Comparison of ENCODE assay signal across 12 mouse cellular contexts in the genomic region with DNA sequence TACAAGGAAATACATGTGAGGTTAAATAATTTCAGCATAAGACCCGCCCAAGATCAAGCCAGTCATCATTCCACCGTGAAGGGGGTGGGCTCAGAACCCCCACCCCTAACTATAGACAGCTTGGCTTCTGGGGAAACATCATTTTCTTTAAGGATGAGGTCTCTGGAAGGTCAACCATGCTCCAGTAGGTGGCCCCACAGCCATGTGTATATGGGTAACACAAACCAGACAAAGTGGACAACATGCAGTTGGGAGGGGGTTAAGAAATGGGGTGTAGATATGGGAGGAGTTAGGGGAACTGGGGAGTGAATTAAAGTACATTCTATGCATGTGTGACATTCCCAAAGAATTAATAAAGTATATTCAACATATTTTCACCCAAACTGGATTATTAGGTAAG.
DNase-seq lines count a peak whose midpoint lies in the region; ATAC-seq and TF ChIP-seq lines count a peak whose summit lies in the region.
"Had no signal": no experiment of that assay in that cellular context is flagged by ENCODE, and none has a peak within 500 bp of the region (broad histone marks: within the 10 kb centered on the region; RNA-seq: fewer than 3 reads in every experiment).

No protein-coding gene starts in this region.

- no peak for DNase-seq in heart, adult 9 months (ENCODE audit: low spot score in 2 of 2)
- DNase-seq in layer of hippocampus, adult 2 months (ENCODE audit: low spot score in 2 of 2), result no peak
- no peak for DNase-seq in layer of hippocampus, adult 8-10 months (ENCODE audit: low spot score in 2 of 2)
- peak; percentile 29 for DNase-seq in adipocyte (ENCODE audit: low spot score)
- DNase-seq in cerebellum, postnatal 10 days, result peak; percentile 53 to 56
- no peak for DNase-seq in frontal cortex, postnatal 10 days (ENCODE audit: low spot score in 2 of 2)
- no peak for DNase-seq in Muller cell, postnatal 12 days (ENCODE audit: inconsistent ontology term)
- DNase-seq: right cerebral cortex, postnatal 4 days had no signal

- peak; percentile 51 for TF ChIP-seq CTCF in layer of hippocampus, adult 2 months (conservative IDR thresholded peaks at IDR 0.05)

- no peaks in the 10 kb centered on the region for H3K27me3 ChIP-seq in heart, embryonic 16.5 days (ENCODE audit: control insufficient read depth, insufficient read depth, low read length)
- H3K27me3 ChIP-seq: embryonic facial prominence, embryonic 15.5 days; lung, embryonic 15.5 days; midbrain, embryonic 13.5 days had no signal

- H3K4me2 ChIP-seq in heart, embryonic 16.5 days (ENCODE audit: low read depth, low read length), result no peak overlapping the region
- H3K4me2 ChIP-seq: embryonic facial prominence, embryonic 15.5 days; lung, embryonic 15.5 days; midbrain, embryonic 13.5 days had no signal

- H3K27ac ChIP-seq in heart, embryonic 16.5 days (ENCODE audit: low read length), result no peak overlapping the region
- H3K27ac ChIP-seq in layer of hippocampus, adult 2 months, result no peak overlapping the region
- H3K27ac ChIP-seq: embryonic facial prominence, embryonic 15.5 days; lung, embryonic 15.5 days; midbrain, embryonic 13.5 days had no signal

- no peaks in the 10 kb centered on the region for H3K9me3 ChIP-seq in heart, embryonic 16.5 days (replicated peaks; ENCODE audit: control insufficient read depth, low read length)
- H3K9me3 ChIP-seq: embryonic facial prominence, embryonic 15.5 days; lung, embryonic 15.5 days; midbrain, embryonic 13.5 days had no signal

- no peak overlapping the region for H3K4me3 ChIP-seq in heart, embryonic 16.5 days (ENCODE audit: low read length)
- H3K4me3 ChIP-seq in layer of hippocampus, adult 2 months, result no peak overlapping the region
- H3K4me3 ChIP-seq: embryonic facial prominence, embryonic 15.5 days; lung, embryonic 15.5 days; midbrain, embryonic 13.5 days had no signal

- H3K4me1 ChIP-seq in heart, embryonic 16.5 days (ENCODE audit: control insufficient read depth, insufficient read depth, low read length), result no peaks in the 10 kb centered on the region
- H3K4me1 ChIP-seq: embryonic facial prominence, embryonic 15.5 days; lung, embryonic 15.5 days; midbrain, embryonic 13.5 days had no signal

- H3K36me3 ChIP-seq in heart, embryonic 16.5 days (ENCODE audit: control insufficient read depth, insufficient read depth), result no peaks in the 10 kb centered on the region
- H3K36me3 ChIP-seq: embryonic facial prominence, embryonic 15.5 days; lung, embryonic 15.5 days; midbrain, embryonic 13.5 days had no signal

- no peak overlapping the region for H3K9ac ChIP-seq in heart, embryonic 16.5 days (ENCODE audit: low read length)
- H3K9ac ChIP-seq: embryonic facial prominence, embryonic 15.5 days; lung, embryonic 15.5 days; midbrain, embryonic 13.5 days had no signal

- 40% methylated on average over 2 of the region's 2 CpGs for WGBS in heart, embryonic 16.5 days

- ATAC-seq in heart, embryonic 16.5 days (replicated peaks; ENCODE audit: extremely low read depth, insufficient read depth, low FRiP score), result 0 out of 2 replicates have a peak, but pooled peaks have one; percentile 58
- ATAC-seq: midbrain, embryonic 13.5 days had no signal

Comparison
In these comparisons a context has a peak if more than half of its experiments do, and no peak if none do; other contexts are left out.
1. DNase-seq: peak in adipocyte (single experiment) and cerebellum, postnatal 10 days (2 of 2); none in heart, adult 9 months (0 of 2), layer of hippocampus, adult 2 months (0 of 2), layer of hippocampus, adult 8-10 months (0 of 2), frontal cortex, postnatal 10 days (0 of 2) and Muller cell, postnatal 12 days (single experiment).